Mouse (Mus musculus): ENCODE measurements around the gene Rundc3a. TPM values are rescaled to one million over a fixed set of nuclear protein-coding genes. Genes with fewer than 3 reads are reported as not detected.

Gene Rundc3a
- polyA plus RNA-seq, 1 experiment from 2014 or later = 10.8 TPM

- H3K27me3 ChIP-seq (replicated peaks) = peaks cover 28% of the 10 kb centered on the region
- H3K27ac ChIP-seq = no peak overlapping the region
- ATAC-seq = no peak
- 80% methylated on average over 7 of the region's 7 CpGs for WGBS
- no peaks in the 10 kb centered on the region for H3K36me3 ChIP-seq
- no peak overlapping the region for H3K9ac ChIP-seq
- H3K4me3 ChIP-seq (replicated peaks) = no peak overlapping the region
- no peaks in the 10 kb centered on the region for H3K9me3 ChIP-seq
- peaks cover 37% of the 10 kb centered on the region for H3K4me1 ChIP-seq (replicated peaks)
- H3K4me2 ChIP-seq (replicated peaks) = no peak overlapping the region
These were observed 3.5 kb downstream of the Rundc3a start for GRCm38 (mm10) chr11:102396671-102397141.

DNA sequence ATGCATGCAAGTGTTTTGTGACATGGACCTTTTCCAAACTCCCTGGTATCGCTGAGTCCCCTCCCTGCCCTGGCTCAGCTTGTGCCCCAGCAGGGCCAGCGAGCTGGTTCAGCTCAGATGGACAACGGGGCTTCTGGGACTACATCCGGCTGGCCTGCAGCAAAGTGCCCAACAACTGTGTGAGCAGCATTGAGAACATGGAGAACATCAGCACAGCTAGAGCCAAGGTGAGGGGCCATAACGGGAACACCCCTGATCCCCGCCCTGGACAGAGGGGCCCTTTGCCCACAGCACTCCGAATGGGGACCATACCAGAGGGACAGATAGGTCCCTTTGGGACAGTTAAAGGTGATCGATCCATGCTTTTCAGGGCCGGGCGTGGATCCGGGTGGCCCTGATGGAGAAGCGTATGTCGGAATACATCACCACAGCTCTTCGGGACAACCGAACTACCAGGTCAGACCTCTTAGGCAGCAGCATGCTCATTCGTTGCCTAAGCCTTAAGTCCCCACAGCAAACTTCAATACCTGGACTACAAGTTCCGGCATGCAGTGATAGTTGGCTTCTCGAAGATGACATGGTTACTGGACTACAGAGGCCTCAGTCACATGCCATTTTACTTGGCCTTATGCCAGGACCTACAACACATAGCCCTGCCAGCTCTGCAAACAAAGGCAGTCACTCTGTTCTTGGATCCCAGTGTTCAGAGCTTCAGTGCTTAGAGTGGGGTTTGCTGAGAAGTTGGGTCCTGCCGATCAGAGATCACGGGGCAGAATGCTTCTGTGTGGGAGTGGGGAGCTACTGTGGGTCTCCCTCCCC is 5.0 kb downstream of the Rundc3a start:
- Histone ChIP-seq H3K4me2 (replicated peaks) (no peak overlapping the region), H3K4me1 (replicated peaks) (peaks cover 32% of the 10 kb centered on the region), H3K9me3 (no peaks in the 10 kb centered on the region), H3K27ac (no peak overlapping the region), H3K4me3 (replicated peaks) (no peak overlapping the region), H3K9ac (no peak overlapping the region), H3K36me3 (peaks cover 10% of the 10 kb centered on the region), H3K27me3 (replicated peaks) (peaks cover 36% of the 10 kb centered on the region)
- 75% methylated on average over 20 of the region's 20 CpGs for WGBS
- no peak for ATAC-seq

DNA sequence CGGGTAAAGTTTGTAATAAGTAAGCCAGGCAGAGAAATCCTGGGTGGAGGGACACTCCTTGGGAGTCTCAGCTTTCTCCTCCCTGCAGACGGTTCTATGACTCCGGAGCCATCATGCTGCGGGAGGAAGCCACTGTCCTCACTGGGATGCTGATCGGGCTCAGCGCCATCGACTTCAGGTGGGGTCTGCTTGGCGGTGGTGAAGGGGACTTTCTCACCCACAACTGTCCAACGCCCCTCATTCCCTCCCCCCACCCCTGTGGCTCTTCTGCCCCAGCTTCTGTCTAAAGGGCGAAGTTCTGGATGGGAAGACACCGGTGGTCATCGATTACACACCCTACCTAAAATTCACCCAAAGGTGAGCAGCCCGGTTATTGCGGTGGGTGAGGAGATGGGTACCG is 5.9 kb downstream of the Rundc3a start:
- Histone ChIP-seq H3K9me3 (no peaks in the 10 kb centered on the region), H3K4me1 (replicated peaks) (peaks cover 23% of the 10 kb centered on the region), H3K36me3 (peaks cover 17% of the 10 kb centered on the region), H3K4me3 (replicated peaks) (no peak overlapping the region), H3K9ac (no peak overlapping the region), H3K27ac (no peak overlapping the region), H3K4me2 (replicated peaks) (peak overlapping the region; percentile 70), H3K27me3 (replicated peaks) (peaks cover 36% of the 10 kb centered on the region)
- 14% methylated on average over 15 of the region's 15 CpGs for WGBS
- ATAC-seq = no peak

DNA sequence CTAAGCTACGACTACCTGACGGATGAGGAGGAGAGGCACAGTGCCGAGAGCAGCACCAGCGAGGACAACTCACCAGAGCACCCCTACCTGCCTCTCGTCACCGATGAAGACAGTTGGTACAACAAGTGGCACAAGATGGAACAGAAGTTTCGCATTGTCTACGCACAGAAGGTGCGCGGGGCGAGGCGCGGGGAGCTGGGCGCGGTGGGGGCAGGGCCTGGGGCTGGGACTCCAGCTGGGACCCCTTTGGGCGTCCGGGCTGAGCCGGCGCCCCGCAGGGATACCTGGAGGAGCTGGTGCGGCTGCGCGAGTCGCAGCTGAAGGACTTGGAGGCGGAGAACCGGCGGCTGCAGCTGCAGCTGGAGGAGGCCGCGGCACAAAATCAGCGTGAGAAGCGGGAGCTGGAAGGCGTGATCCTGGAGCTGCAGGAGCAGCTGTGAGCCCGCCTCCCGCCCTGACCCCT is 6.4 kb downstream of the Rundc3a start:
- Histone ChIP-seq H3K4me1 (replicated peaks) (peaks cover 20% of the 10 kb centered on the region), H3K9ac (peak overlapping the region; percentile 42; the same call in 1 of the 2 replicates), H3K36me3 (peaks cover 19% of the 10 kb centered on the region), H3K4me2 (replicated peaks) (peak overlapping the region; percentile 70), H3K27ac (no peak overlapping the region), H3K27me3 (replicated peaks) (peaks cover 36% of the 10 kb centered on the region), H3K9me3 (no peaks in the 10 kb centered on the region), H3K4me3 (replicated peaks) (peak overlapping the region; percentile 28)
- peak; percentile 31; the same call in 1 of the 2 replicates for ATAC-seq
- WGBS = 2% methylated on average over 34 of the region's 34 CpGs

DNA sequence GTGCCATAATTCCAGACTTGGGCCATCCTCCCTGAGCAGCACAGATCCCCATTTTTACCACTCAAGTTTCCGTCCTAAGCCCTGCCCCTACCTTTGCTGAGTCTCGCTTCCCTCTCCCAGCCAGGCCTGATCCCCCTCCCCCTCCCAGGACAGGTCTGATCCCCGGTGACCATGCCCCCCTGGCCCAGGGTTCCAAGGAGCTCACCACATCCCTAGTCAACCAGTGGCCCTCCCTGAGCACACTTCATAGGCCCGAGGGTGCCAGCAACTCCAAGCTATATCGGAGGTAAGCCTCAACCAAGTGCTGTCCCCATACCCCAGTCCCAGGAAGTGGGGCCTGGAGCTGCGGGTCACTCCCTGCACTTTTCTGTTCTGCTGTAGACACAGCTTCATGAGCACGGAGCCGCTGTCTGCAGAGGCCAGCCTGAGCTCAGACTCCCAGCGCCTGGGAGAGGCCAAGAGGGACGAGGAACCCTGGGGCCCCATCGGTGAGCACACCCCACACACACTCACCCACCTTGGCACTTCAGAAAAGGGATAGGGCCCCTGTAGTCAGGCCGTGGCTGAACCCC is 7.4 kb downstream of the Rundc3a start:
- Histone ChIP-seq H3K4me1 (replicated peaks) (peaks cover 21% of the 10 kb centered on the region), H3K27ac (no peak overlapping the region), H3K27me3 (replicated peaks) (peaks cover 36% of the 10 kb centered on the region), H3K36me3 (peaks cover 21% of the 10 kb centered on the region), H3K4me2 (replicated peaks) (no peak overlapping the region), H3K4me3 (replicated peaks) (no peak overlapping the region), H3K9ac (no peak overlapping the region), H3K9me3 (no peaks in the 10 kb centered on the region)
- 0 out of 2 replicates have a peak, but pooled peaks have one; percentile 12 for ATAC-seq
- WGBS = 25% methylated on average over 12 of the region's 12 CpGs

GRCm38 (mm10) chr11:102401898-102402500 is 8.8 kb downstream of the Rundc3a start:
- peaks cover 31% of the 10 kb centered on the region for H3K27me3 ChIP-seq (replicated peaks)
- H3K4me1 ChIP-seq (replicated peaks) = peaks cover 31% of the 10 kb centered on the region
- H3K9ac ChIP-seq = no peak overlapping the region
- H3K36me3 ChIP-seq = peaks cover 21% of the 10 kb centered on the region
- ATAC-seq = no peak
- no peak overlapping the region for H3K4me3 ChIP-seq (replicated peaks)
- H3K9me3 ChIP-seq = no peaks in the 10 kb centered on the region
- no peak overlapping the region for H3K4me2 ChIP-seq (replicated peaks)
- WGBS = 56% methylated on average over 12 of the region's 12 CpGs
- no peak overlapping the region for H3K27ac ChIP-seq

- no peak for ATAC-seq
- H3K4me1 ChIP-seq (replicated peaks) = peaks cover 28% of the 10 kb centered on the region
- no peaks in the 10 kb centered on the region for H3K9me3 ChIP-seq
- no peak overlapping the region for H3K4me3 ChIP-seq (replicated peaks)
- H3K9ac ChIP-seq = no peak overlapping the region
- peaks cover 21% of the 10 kb centered on the region for H3K36me3 ChIP-seq
- peaks cover 22% of the 10 kb centered on the region for H3K27me3 ChIP-seq (replicated peaks)
- WGBS = 94% methylated on average over 11 of the region's 11 CpGs
- no peak overlapping the region for H3K27ac ChIP-seq
- H3K4me2 ChIP-seq (replicated peaks) = no peak overlapping the region
These were observed 10.5 kb downstream of the Rundc3a start for GRCm38 (mm10) chr11:102403657-102404056.

- 77% methylated on average over 18 of the region's 18 CpGs for WGBS
- H3K4me3 ChIP-seq (replicated peaks) = no peak overlapping the region
- ATAC-seq = no peak
These were observed 11.2 kb downstream of the Rundc3a start for GRCm38 (mm10) chr11:102404161-102405010.

DNA sequence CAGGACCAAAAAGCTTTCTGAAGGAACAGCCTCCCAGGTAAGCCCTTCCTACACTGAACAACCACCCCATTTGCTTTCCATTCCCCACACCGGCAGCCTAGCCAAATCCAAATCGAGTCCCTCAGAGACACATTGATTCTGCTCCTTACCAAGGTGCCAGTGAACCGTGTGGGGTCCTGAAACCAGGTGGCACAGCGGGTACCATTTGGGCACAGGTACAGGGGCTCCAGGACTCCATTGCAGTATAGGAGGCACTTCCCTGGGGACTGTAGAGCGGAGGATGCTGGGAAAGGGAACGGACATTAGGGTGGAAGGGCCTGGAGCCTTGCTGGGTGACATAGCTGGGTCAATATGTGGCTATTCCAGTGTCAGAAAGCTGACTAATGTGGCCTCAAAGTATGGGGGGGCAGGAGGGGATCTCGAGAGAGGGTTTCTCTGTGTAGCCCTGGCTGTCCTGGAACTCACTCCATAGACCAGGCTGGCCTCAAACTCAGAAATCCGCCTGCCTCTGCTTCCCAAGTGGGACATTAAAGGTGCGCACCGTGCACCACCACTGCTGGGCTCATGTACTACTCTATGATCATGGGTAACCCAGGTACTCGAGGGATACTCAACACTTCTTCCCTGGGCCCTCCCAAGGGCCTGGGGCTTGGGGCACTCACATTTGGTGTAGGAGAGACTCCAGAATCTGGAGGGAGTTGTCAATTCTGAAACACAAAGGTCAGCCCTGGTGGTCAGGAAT is 12.5 kb downstream of the Rundc3a start:
- H3K4me2 ChIP-seq (replicated peaks) = peak overlapping the region; percentile 80
- no peak overlapping the region for H3K27ac ChIP-seq
- no peaks in the 10 kb centered on the region for H3K9me3 ChIP-seq
- H3K36me3 ChIP-seq = peaks cover 21% of the 10 kb centered on the region
- peaks cover 8% of the 10 kb centered on the region; the same call in 1 of the 2 replicates for H3K27me3 ChIP-seq (replicated peaks)
- H3K4me1 ChIP-seq (replicated peaks) = peaks cover 20% of the 10 kb centered on the region; the same call in 1 of the 2 replicates
- no peak for ATAC-seq
- H3K4me3 ChIP-seq (replicated peaks) = peak overlapping the region; percentile 96
- 80% methylated on average over 11 of the region's 11 CpGs for WGBS
- H3K9ac ChIP-seq = peak overlapping the region; percentile 89; the same call in 1 of the 2 replicates

More at GRCm38 (mm10) chr11:102404161-102405010, 11.2 kb downstream of the Rundc3a start:
- H3K4me1 ChIP-seq (replicated peaks) = peaks cover 24% of the 10 kb centered on the region
- H3K27ac ChIP-seq = no peak overlapping the region
- H3K4me2 ChIP-seq (replicated peaks) = peak overlapping the region; percentile 30; the same call in 1 of the 2 replicates
- H3K27me3 ChIP-seq (replicated peaks) = peaks cover 15% of the 10 kb centered on the region
- H3K9ac ChIP-seq = no peak overlapping the region
- H3K36me3 ChIP-seq = peaks cover 21% of the 10 kb centered on the region
- H3K9me3 ChIP-seq = no peaks in the 10 kb centered on the region

GRCm38 (mm10) chr11:102406401-102406800 is 13.2 kb downstream of the Rundc3a start:
- Histone ChIP-seq H3K9ac (peak overlapping the region; percentile 89), H3K27ac (peak overlapping the region; percentile 94; the same call in 1 of the 2 replicates), H3K9me3 (no peaks in the 10 kb centered on the region), H3K4me3 (replicated peaks) (peak overlapping the region; percentile 96), H3K36me3 (peaks cover 21% of the 10 kb centered on the region), H3K4me1 (replicated peaks) (peaks cover 20% of the 10 kb centered on the region; the same call in 1 of the 2 replicates), H3K27me3 (replicated peaks) (peaks cover 8% of the 10 kb centered on the region; the same call in 1 of the 2 replicates), H3K4me2 (replicated peaks) (peak overlapping the region; percentile 80)
- 12% methylated on average over 3 of the region's 3 CpGs for WGBS
- no peak for ATAC-seq
